Mouse (Mus musculus) ES-Bruce4 (cell line): Measurements from ENCODE around the gene Agrn. TPM values are rescaled to one million over a fixed set of nuclear protein-coding genes. Genes with fewer than 3 reads are reported as not detected.

Experiments used
- H3K27ac ChIP-seq: 2 replicates; pipeline ENCODE4 v1.5.1; 2012; ENCODE audit warnings: low read length, inconsistent platforms; ENCODE audit not compliant: insufficient read depth
- H3K27me3 ChIP-seq: 2 replicates; pipeline ENCODE4 v1.6.1; 2012; ENCODE audit warnings: mild to moderate bottlenecking, low read length, inconsistent platforms; ENCODE audit not compliant: control insufficient read depth, poor library complexity, insufficient read depth, severe bottlenecking
- H3K36me3 ChIP-seq: 2 replicates; pipeline ENCODE4 v1.6.1; 2012; ENCODE audit warnings: inconsistent platforms, mild to moderate bottlenecking, low read length, moderate library complexity; ENCODE audit not compliant: control insufficient read depth, poor library complexity, insufficient read depth, severe bottlenecking
- H3K4me1 ChIP-seq: one replicate; pipeline ENCODE4 v1.8.1; 2011; ENCODE audit warnings: low read length; ENCODE audit not compliant: control insufficient read depth, insufficient read depth
- H3K4me3 ChIP-seq: 2 replicates; pipeline ENCODE4 v1.5.1; 2011; ENCODE audit warnings: low read depth, mild to moderate bottlenecking, low read length
- H3K9ac ChIP-seq: 2 replicates; pipeline ENCODE4 v1.6.1; 2012; ENCODE audit warnings: low read depth, mild to moderate bottlenecking, inconsistent platforms; ENCODE audit not compliant: poor library complexity, severe bottlenecking
- H3K9me3 ChIP-seq: replicated peaks from 2 replicates; pipeline ENCODE4 v1.6.1; 2012; ENCODE audit warnings: mild to moderate bottlenecking, low read length, inconsistent platforms; ENCODE audit not compliant: control insufficient read depth, poor library complexity, insufficient read depth, severe bottlenecking
- CTCF ChIP-seq: IDR thresholded peaks from one replicate; pipeline ENCODE4 v1.8.1; 2011; ENCODE audit warnings: low read depth, low read length
- EP300 ChIP-seq: IDR thresholded peaks from 2 replicates; pipeline ENCODE4 v1.6.1; 2011; ENCODE audit warnings: low read depth, low read length; ENCODE audit not compliant: insufficient read depth
- POLR2A ChIP-seq: IDR thresholded peaks from one replicate; pipeline ENCODE4 v1.8.1; 2011; ENCODE audit warnings: low read length; ENCODE audit not compliant: insufficient read depth
- polyA plus RNA-seq: library from polyadenylated mRNA; stranded (reverse); fragments of >200 nt; gene quantifications from 2 replicates; pipeline ENCODE4 v1.2.4, GENCODE M21; 2011; ENCODE audit warnings: low read depth; ENCODE audit not compliant: missing spikeins, insufficient read depth, insufficient read length

Gene Agrn
- polyA plus RNA-seq, 1 experiment = 156 TPM

DNA sequence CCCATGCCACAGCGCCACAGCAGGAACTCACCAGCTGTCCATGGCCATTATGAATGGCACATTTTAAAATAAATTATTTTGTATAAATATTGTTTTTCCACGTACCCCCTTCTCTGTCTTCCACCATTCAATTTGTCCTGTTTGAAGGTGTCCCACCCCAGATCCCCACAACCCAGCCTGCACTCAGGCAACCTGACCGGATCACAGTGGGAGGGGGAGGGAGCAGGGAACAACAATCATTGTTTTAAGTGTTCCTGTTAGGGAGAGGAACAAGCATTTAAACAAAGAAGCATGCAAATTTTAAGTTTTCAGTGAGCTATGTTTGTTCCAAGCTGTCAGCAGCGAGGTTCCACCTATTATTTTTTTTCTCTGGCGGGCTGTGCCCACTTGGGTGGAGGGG is 64.0 kb downstream of the Agrn start:
- TF ChIP-seq CTCF (no peak), POLR2A (no peak), EP300 (no peak)
- Histone ChIP-seq H3K4me1 (no peaks in the 10 kb centered on the region), H3K36me3 (no peaks in the 10 kb centered on the region), H3K9me3 (peaks cover 16% of the 10 kb centered on the region), H3K9ac (no peak overlapping the region), H3K4me3 (no peak overlapping the region), H3K27ac (no peak overlapping the region), H3K27me3 (no peaks in the 10 kb centered on the region)

DNA sequence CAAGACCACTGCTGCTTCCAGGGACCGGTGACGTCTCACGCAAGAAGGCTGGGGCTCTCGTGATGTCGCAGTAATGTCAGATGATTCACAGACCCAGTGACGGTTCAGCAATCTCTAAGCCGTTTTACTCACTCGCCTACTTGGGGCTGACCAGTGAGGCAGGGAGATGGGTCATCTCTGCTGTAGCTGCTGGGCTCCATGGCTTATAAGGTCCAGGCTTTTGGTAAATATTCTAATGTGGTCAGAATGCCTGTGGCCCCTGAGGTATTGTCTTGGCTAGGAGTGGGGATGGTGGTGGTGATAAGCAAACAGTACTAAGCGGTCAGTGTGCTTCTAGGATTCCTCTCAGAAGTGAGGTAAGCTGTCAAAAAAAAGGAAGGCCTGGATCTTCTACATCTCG is 66.3 kb downstream of the Agrn start:
- H3K9ac ChIP-seq = no peak overlapping the region
- TF ChIP-seq CTCF = no peak
- no peak for TF ChIP-seq EP300
- TF ChIP-seq POLR2A = no peak
- H3K4me1 ChIP-seq = no peaks in the 10 kb centered on the region
- H3K36me3 ChIP-seq = peaks cover 2% of the 10 kb centered on the region
- H3K27me3 ChIP-seq = no peaks in the 10 kb centered on the region
- peaks cover 22% of the 10 kb centered on the region for H3K9me3 ChIP-seq
- no peak overlapping the region for H3K4me3 ChIP-seq
- no peak overlapping the region for H3K27ac ChIP-seq

DNA sequence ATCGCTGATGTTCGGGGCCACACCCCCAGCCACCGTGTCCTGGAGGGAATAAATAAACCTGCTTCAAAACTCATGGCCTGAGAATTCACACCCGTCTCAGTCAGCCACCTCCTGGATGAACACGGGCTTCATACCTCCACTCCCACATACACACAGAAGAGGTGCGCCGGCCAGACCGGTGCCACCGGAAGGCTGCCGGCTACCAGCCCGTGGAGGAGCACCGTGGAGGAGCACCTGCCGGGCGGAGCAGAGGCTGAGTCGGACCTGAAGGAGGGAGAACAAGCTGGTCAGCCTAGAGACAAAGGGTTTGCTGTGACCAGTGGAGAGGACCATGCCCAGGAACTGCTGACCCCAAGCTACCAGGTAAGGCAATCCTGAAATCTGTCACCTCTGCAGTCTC is 66.9 kb downstream of the Agrn start, which contains the start of gene Rnf223:
Rnf223 (plus strand) TSS at position 78 of the 400 bp plus-strand sequence.
- Histone ChIP-seq H3K4me1 (no peaks in the 10 kb centered on the region), H3K9me3 (peaks cover 26% of the 10 kb centered on the region), H3K4me3 (no peak within 1 kb of the TSS), H3K9ac (no peak within 1 kb of the TSS), H3K27ac (no peak within 1 kb of the TSS), H3K36me3 (peaks cover 7% of the 10 kb centered on the region), H3K27me3 (no peaks in the 10 kb centered on the region)
- TF ChIP-seq POLR2A (no peak), EP300 (no peak), CTCF (no peak)

DNA sequence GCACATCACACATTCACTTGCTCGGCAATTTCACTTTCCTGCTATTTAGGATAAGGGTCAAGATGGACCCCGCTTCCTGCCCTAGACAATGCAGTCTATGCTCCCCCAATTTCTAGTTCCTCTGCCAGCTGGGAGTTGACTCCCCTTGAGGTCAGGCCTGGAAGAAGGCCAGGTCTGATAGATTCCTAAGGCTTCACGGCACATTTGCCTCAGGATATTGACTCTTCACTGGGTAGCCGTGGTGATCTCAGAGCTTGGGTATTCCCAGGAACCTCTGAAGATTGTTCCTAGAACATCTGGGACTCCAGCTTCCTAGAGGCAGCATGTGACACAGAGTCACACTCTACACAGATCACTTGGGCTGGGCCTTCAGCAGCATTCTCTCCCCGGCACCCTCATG is 68.5 kb downstream of the Agrn start:
- H3K9me3 ChIP-seq = peaks cover 25% of the 10 kb centered on the region
- H3K4me3 ChIP-seq = no peak overlapping the region
- no peak overlapping the region for H3K27ac ChIP-seq
- no peaks in the 10 kb centered on the region for H3K4me1 ChIP-seq
- no peaks in the 10 kb centered on the region for H3K27me3 ChIP-seq
- no peak for TF ChIP-seq POLR2A
- no peak for TF ChIP-seq CTCF
- no peak for TF ChIP-seq EP300
- H3K36me3 ChIP-seq = peaks cover 22% of the 10 kb centered on the region
- H3K9ac ChIP-seq = no peak overlapping the region

DNA sequence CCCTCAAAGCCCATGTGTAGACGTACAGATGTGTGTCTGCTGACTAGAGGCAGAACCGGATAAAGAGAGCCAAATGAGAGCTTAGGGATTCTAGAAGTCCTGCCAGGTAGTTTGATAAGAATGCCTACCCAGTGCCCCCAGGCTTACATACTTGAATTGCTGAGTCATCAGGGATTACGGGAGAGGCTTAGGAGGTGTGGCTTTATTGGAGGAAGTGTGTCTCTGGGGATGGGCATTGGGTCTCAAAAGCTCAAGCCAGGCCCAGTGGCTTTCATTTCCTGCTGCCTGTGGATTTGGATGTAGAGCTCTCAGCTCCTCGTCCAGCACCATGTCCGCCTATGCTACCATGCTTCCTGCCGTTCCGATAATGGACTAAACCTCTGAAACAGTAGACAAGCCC is 70.4 kb downstream of the Agrn start:
- H3K36me3 ChIP-seq = peaks cover 32% of the 10 kb centered on the region
- no peak for TF ChIP-seq POLR2A
- TF ChIP-seq CTCF = no peak
- TF ChIP-seq EP300 = no peak
- no peak overlapping the region for H3K4me3 ChIP-seq

DNA sequence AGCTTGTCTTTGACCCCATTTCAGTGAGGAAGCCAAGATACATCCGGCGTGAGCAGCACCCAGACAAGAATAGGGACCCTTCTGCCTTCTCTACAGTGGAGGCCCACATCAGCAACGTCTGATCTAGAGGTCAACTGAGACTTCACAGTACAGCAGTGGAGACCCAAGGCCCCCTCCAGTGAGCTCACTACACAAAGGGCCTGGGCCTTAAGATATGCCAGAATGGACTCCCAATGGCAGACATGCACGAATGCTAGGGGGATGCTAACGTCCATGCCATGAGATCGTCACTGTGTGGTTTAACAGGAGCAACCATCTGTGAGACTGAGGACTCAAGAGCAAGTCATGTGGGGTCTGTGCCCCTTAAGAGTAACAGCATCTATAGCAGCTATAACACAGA is 71.9 kb downstream of the Agrn start:
- TF ChIP-seq POLR2A (no peak), CTCF (no peak), EP300 (no peak)
- Histone ChIP-seq H3K27ac (no peak overlapping the region), H3K9me3 (peaks cover 25% of the 10 kb centered on the region), H3K27me3 (no peaks in the 10 kb centered on the region), H3K36me3 (peaks cover 44% of the 10 kb centered on the region), H3K4me1 (no peaks in the 10 kb centered on the region), H3K9ac (no peak overlapping the region), H3K4me3 (no peak overlapping the region)

More for the DNA sequence above, 70.4 kb downstream of the Agrn start:
- no peaks in the 10 kb centered on the region for H3K27me3 ChIP-seq
- peaks cover 25% of the 10 kb centered on the region for H3K9me3 ChIP-seq
- H3K27ac ChIP-seq = peak overlapping the region; percentile 17; the same call in 1 of the 2 replicates
- no peaks in the 10 kb centered on the region for H3K4me1 ChIP-seq
- no peak overlapping the region for H3K9ac ChIP-seq
